Mouse (Mus musculus) lung, postnatal 0 days (tissue): ENCODE data around the gene Eif4g3.

Experiments
- CTCF ChIP-seq: IDR thresholded peaks from 2 replicates; pipeline ENCODE4 v1.5.1; 2016; ENCODE audit warnings: antibody characterized with exemption, mild to moderate bottlenecking
- EP300 ChIP-seq: IDR thresholded peaks from 2 replicates; pipeline ENCODE4 v1.6.1; 2016; ENCODE audit warnings: antibody characterized with exemption, mild to moderate bottlenecking, control low read depth

GRCm38 (mm10) chr4:138100456-138100855 is 107.6 kb downstream of the Eif4g3 start:
- TF ChIP-seq CTCF, result no peak
- TF ChIP-seq EP300, result no peak
